Mouse (Mus musculus) midbrain, embryonic 16.5 days (tissue): ENCODE measurements around the gene Nup93. TPM values are rescaled to one million over a fixed set of nuclear protein-coding genes. Genes with fewer than 3 reads are reported as not detected.

Source experiments
- ATAC-seq: fragments of 200-750 bp; cut with Nextera tagmentation; 2 replicates; pipeline ENCODE4 v1.8.0; 2017; ENCODE audit warnings: moderate TSS enrichment
- H3K27ac ChIP-seq: fragments of 300-500 bp; sonication (generic); 2 replicates; pipeline ENCODE4 v1.5.1; 2014; ENCODE audit warnings: mild to moderate bottlenecking, low read length, mixed read lengths
- H3K27me3 ChIP-seq: fragments of 300-500 bp; sonication (generic); 2 replicates; pipeline ENCODE4 v1.6.1; 2014; ENCODE audit warnings: low read depth, low read length, mixed read lengths; ENCODE audit not compliant: control insufficient read depth, insufficient read depth
- H3K36me3 ChIP-seq: fragments of 300-500 bp; sonication (generic); 2 replicates; pipeline ENCODE4 v1.6.1; 2014; ENCODE audit warnings: mild to moderate bottlenecking, low read length, moderate library complexity, mixed read lengths; ENCODE audit not compliant: control insufficient read depth, insufficient read depth
- H3K4me1 ChIP-seq: fragments of 300-500 bp; sonication (generic); 2 replicates; pipeline ENCODE4 v1.6.1; 2014; ENCODE audit warnings: mild to moderate bottlenecking, low read length, mixed read lengths; ENCODE audit not compliant: control insufficient read depth, insufficient read depth
- H3K4me2 ChIP-seq: fragments of 300-500 bp; sonication (generic); 2 replicates; pipeline ENCODE4 v1.6.1; 2014; ENCODE audit warnings: mild to moderate bottlenecking, low read length, mixed read lengths
- H3K4me3 ChIP-seq: fragments of 300-500 bp; sonication (generic); 2 replicates; pipeline ENCODE4 v1.5.1; 2014; ENCODE audit warnings: low read depth, mild to moderate bottlenecking, low read length, moderate library complexity, mixed read lengths
- H3K9ac ChIP-seq: fragments of 300-500 bp; sonication (generic); 2 replicates; pipeline ENCODE4 v1.6.1; 2014; ENCODE audit warnings: low read depth, low read length, mixed read lengths
- H3K9me3 ChIP-seq: fragments of 300-500 bp; sonication (generic); replicated peaks from 2 replicates; pipeline ENCODE4 v1.6.1; 2014; ENCODE audit warnings: mild to moderate bottlenecking, low read length, mixed read lengths; ENCODE audit not compliant: control insufficient read depth, poor library complexity, severe bottlenecking
- WGBS: fragments of 180-500 bp; shearing (Covaris S2); extraction: QIAGEN DNeasy Blood & Tissue Kit; methylation state at CpG from one replicate; pipeline ENCODE4 v1.1.7; 2014; 5-methylcytosine and 5-hydroxymethylcytosine counted together
- polyA plus RNA-seq: library from polyadenylated mRNA; unstranded; fragments of >200 nt; fragmentation: Nextera tagmentation; extraction: Ambion mirVana; gene quantifications from 2 replicates; pipeline ENCODE4 v1.2.1, GENCODE M21; 2015

The Nup93 gene
- polyA plus RNA-seq, 1 experiment from 2014 or later, result 59.1 TPM

- no peak overlapping the region for H3K27ac ChIP-seq
- H3K4me2 ChIP-seq, result no peak overlapping the region
- H3K36me3 ChIP-seq, result no peaks in the 10 kb centered on the region
- H3K9me3 ChIP-seq, result no peaks in the 10 kb centered on the region
- H3K9ac ChIP-seq, result no peak overlapping the region
- H3K4me1 ChIP-seq, result no peaks in the 10 kb centered on the region
- 87% methylated on average over 8 of the region's 8 CpGs for WGBS
- no peak overlapping the region for H3K4me3 ChIP-seq
- no peak for ATAC-seq
- no peaks in the 10 kb centered on the region for H3K27me3 ChIP-seq
Observed at GRCm38 (mm10) chr8:94337559-94337958, 123.2 kb downstream of the Nup93 start.

GRCm38 (mm10) chr8:94340796-94341195, 126.4 kb downstream of the Nup93 start:
- Histone ChIP-seq H3K4me3 (no peak overlapping the region), H3K9ac (no peak overlapping the region), H3K4me1 (no peaks in the 10 kb centered on the region), H3K9me3 (no peaks in the 10 kb centered on the region), H3K27me3 (no peaks in the 10 kb centered on the region), H3K36me3 (no peaks in the 10 kb centered on the region), H3K27ac (no peak overlapping the region), H3K4me2 (no peak overlapping the region)
- ATAC-seq, result no peak
- 86% methylated on average over 7 of the region's 7 CpGs for WGBS

GRCm38 (mm10) chr8:94342691-94343090, 128.3 kb downstream of the Nup93 start:
- Histone ChIP-seq H3K27me3 (no peaks in the 10 kb centered on the region), H3K4me2 (no peak overlapping the region), H3K36me3 (no peaks in the 10 kb centered on the region), H3K4me3 (no peak overlapping the region), H3K4me1 (no peaks in the 10 kb centered on the region), H3K27ac (no peak overlapping the region), H3K9me3 (no peaks in the 10 kb centered on the region), H3K9ac (no peak overlapping the region)
- ATAC-seq, result no peak
- 90% methylated on average over 10 of the region's 10 CpGs for WGBS

DNA sequence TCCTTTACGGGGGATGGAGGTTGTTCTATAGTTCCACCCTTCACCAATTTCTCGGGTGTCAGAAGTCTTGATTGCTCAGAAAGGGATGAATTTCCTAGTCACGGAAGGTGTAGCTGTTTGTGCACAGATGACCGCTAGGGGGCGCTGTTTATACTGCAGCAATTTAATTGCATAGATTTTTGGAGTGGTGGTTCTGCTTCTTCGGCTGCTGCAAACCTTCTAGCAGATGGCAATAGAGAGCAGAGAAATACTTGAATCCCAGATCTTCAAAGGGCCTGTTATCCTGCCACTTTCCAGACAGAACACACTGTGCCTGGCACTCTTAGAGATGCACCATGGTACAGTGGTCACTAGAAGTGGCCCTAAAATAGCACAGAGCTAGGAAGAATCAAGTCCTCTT, 128.9 kb downstream of the Nup93 start:
- Histone ChIP-seq H3K4me2 (no peak overlapping the region), H3K27me3 (no peaks in the 10 kb centered on the region), H3K36me3 (no peaks in the 10 kb centered on the region), H3K27ac (no peak overlapping the region), H3K4me3 (no peak overlapping the region), H3K9ac (no peak overlapping the region), H3K4me1 (no peaks in the 10 kb centered on the region), H3K9me3 (no peaks in the 10 kb centered on the region)
- WGBS, result 15% methylated on average over 6 of the region's 6 CpGs
- ATAC-seq, result no peak

- WGBS, result 89% methylated on average over 11 of the region's 11 CpGs
- no peak overlapping the region for H3K4me2 ChIP-seq
- H3K36me3 ChIP-seq, result no peaks in the 10 kb centered on the region
- H3K27me3 ChIP-seq, result no peaks in the 10 kb centered on the region
- H3K4me1 ChIP-seq, result no peaks in the 10 kb centered on the region
- no peak overlapping the region for H3K4me3 ChIP-seq
- no peak overlapping the region for H3K9ac ChIP-seq
- H3K27ac ChIP-seq, result no peak overlapping the region
- H3K9me3 ChIP-seq, result no peaks in the 10 kb centered on the region
- no peak for ATAC-seq
Observed at GRCm38 (mm10) chr8:94343778-94344320, 129.5 kb downstream of the Nup93 start.

GRCm38 (mm10) chr8:94345657-94346056, 131.3 kb downstream of the Nup93 start:
- Histone ChIP-seq H3K9ac (no peak overlapping the region), H3K27ac (no peak overlapping the region), H3K9me3 (no peaks in the 10 kb centered on the region), H3K27me3 (no peaks in the 10 kb centered on the region), H3K36me3 (no peaks in the 10 kb centered on the region), H3K4me1 (no peaks in the 10 kb centered on the region), H3K4me2 (no peak overlapping the region), H3K4me3 (no peak overlapping the region)
- ATAC-seq, result no peak
- 91% methylated on average over 4 of the region's 4 CpGs for WGBS

DNA sequence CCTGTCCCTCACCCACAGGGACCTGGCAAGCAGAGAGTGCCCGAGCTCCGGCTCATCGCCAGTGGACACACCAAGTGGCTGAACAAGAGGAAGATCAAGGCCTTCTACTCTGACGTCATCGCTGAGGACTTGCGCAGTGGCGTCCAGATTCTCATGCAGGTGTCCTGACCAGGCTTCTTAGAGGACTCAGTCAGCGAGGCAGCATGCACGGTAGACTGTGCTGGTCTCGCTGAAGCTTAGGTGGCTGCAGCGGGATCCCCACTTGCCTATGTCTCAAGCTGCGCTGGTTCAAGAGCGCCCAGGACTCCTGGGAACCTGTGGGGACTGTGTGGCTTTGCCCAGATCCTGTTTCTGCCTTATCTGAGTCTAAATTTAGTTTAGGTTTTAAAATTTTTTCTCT, 131.9 kb downstream of the Nup93 start:
- ATAC-seq, result no peak
- no peak overlapping the region for H3K9ac ChIP-seq
- H3K27ac ChIP-seq, result no peak overlapping the region
- WGBS, result 91% methylated on average over 13 of the region's 13 CpGs
- H3K27me3 ChIP-seq, result no peaks in the 10 kb centered on the region
- no peak overlapping the region for H3K4me3 ChIP-seq
- H3K4me1 ChIP-seq, result no peaks in the 10 kb centered on the region
- no peaks in the 10 kb centered on the region for H3K9me3 ChIP-seq
- no peak overlapping the region for H3K4me2 ChIP-seq
- H3K36me3 ChIP-seq, result no peaks in the 10 kb centered on the region

GRCm38 (mm10) chr8:94348425-94348824, 134.1 kb downstream of the Nup93 start:
- no peaks in the 10 kb centered on the region for H3K36me3 ChIP-seq
- H3K27me3 ChIP-seq, result no peaks in the 10 kb centered on the region
- H3K4me1 ChIP-seq, result no peaks in the 10 kb centered on the region
- H3K27ac ChIP-seq, result no peak overlapping the region
- WGBS, result 76% methylated on average over 9 of the region's 9 CpGs
- H3K9me3 ChIP-seq, result no peaks in the 10 kb centered on the region
- no peak overlapping the region for H3K9ac ChIP-seq
- H3K4me2 ChIP-seq, result no peak overlapping the region
- no peak for ATAC-seq
- H3K4me3 ChIP-seq, result no peak overlapping the region

DNA sequence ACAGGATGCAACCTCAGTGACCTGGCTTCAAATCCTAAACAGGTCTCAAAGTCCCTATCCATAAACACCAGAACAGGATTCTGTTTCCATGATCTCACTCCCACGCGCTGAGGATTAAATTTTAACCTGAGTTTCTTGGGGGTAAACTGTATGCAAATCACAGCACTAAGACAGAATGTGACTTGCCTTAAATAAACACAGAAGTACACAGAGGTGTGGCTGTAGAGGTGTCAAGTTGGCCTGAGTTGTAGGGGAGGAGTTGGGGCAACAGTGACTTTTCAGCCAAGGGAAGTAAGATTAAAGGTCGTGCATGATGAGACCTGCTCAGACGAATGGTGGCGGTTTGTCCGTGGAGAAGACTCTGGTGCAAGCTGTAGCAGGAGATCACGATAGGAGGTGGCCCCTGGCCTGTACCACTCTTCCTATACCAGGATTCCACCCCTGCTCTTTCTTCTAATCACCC, 139.7 kb downstream of the Nup93 start:
- H3K27me3 ChIP-seq, result no peaks in the 10 kb centered on the region
- H3K27ac ChIP-seq, result no peak overlapping the region
- no peak overlapping the region for H3K4me2 ChIP-seq
- 95% methylated on average over 7 of the region's 7 CpGs for WGBS
- no peak overlapping the region for H3K4me3 ChIP-seq
- H3K9me3 ChIP-seq, result no peaks in the 10 kb centered on the region
- H3K9ac ChIP-seq, result no peak overlapping the region
- no peak for ATAC-seq
- H3K4me1 ChIP-seq, result 0 out of 2 replicates have a peak, but pooled peaks cover 2% of the 10 kb centered on the region
- no peaks in the 10 kb centered on the region for H3K36me3 ChIP-seq
